Mouse (Mus musculus) megakaryocyte, embryonic 14.5 days (primary cell): ENCODE measurements at regions not wholly inside any gene's neighbourhood (a gene's known extent, or its start where the extent isn't known, plus 50 kb on each side); places are given as distances from the start of the nearest gene placed in this dataset.

Experiments used
- H3K27me3 ChIP-seq: replicated peaks from 2 replicates; pipeline ENCODE3; 2012; ENCODE audit warnings: inconsistent platforms
- H3K36me3 ChIP-seq: replicated peaks from 2 replicates; pipeline ENCODE3; 2012; ENCODE audit warnings: low read length, inconsistent platforms, mixed read lengths
- H3K4me1 ChIP-seq: 2 replicates; pipeline ENCODE4 v1.6.1; 2012; ENCODE audit warnings: inconsistent platforms
- H3K4me3 ChIP-seq: replicated peaks from 2 replicates; pipeline ENCODE3; 2012; ENCODE audit warnings: moderate library complexity, mild to moderate bottlenecking, inconsistent platforms
- H3K9me3 ChIP-seq: 2 replicates; pipeline ENCODE4 v1.6.1; 2012; ENCODE audit warnings: inconsistent platforms
- FLI1 ChIP-seq: IDR thresholded peaks from 2 replicates; pipeline ENCODE4 v1.6.1; 2012; ENCODE audit warnings: low read length, inconsistent platforms, mixed read lengths
- GATA1 ChIP-seq: IDR thresholded peaks from 3 replicates; pipeline ENCODE4 v1.6.1; 2012; ENCODE audit warnings: mixed read lengths, low read length, inconsistent platforms, borderline replicate concordance

DNA sequence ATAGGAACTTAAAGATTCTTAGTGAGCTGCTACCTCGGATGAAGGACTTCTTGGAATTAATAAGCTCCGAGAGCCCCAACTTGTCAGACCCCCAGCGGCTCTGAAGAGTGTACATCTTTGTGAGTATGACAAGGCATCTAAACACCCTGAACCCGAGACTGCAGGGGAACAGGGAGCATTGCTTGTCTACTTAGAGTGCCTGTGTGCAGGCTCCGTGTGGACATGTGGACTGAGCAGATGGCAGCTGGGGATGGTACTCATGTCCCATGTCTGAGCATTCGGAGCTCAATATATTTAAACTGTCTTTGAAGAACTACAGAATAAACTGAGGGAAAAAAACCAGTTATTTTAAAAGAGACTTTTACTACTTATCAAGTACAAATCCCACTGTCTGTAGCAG lies 189.1 kb downstream of the Rpl36a-ps1 start:
- Histone ChIP-seq H3K9me3 (0 out of 2 replicates have a peak, but pooled peaks cover 2% of the 10 kb centered on the region), H3K4me1 (no peaks in the 10 kb centered on the region), H3K4me3 (no peak overlapping the region), H3K36me3 (no peaks in the 10 kb centered on the region), H3K27me3 (no peaks in the 10 kb centered on the region)
- TF ChIP-seq GATA1 (no peak), FLI1 (no peak)

DNA sequence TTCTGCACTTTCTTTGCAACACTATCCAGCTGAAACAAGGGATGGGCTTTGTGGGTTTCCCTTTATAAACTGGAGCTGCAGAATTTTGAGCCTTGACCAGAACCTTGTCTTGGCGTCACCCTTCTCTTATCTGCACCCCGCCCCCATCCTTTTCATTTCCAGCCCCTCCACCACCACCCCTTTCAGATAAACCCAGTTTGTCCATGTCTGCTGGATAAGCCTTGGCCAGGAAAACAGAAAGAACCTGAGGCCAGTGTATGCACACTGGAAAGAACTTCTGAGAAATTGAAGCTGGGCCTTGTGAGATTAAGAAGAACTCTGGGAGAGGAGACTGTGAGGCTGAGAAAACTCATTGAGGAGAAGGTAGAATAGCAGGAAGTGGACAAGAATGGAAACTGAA lies 192.8 kb downstream of the Rpl36a-ps1 start:
- 0 out of 2 replicates have a peak, but pooled peaks cover 2% of the 10 kb centered on the region for H3K9me3 ChIP-seq
- no peaks in the 10 kb centered on the region for H3K4me1 ChIP-seq
- no peaks in the 10 kb centered on the region for H3K36me3 ChIP-seq
- no peaks in the 10 kb centered on the region for H3K27me3 ChIP-seq
- no peak overlapping the region for H3K4me3 ChIP-seq
- TF ChIP-seq FLI1 (no peak), GATA1 (no peak)

DNA sequence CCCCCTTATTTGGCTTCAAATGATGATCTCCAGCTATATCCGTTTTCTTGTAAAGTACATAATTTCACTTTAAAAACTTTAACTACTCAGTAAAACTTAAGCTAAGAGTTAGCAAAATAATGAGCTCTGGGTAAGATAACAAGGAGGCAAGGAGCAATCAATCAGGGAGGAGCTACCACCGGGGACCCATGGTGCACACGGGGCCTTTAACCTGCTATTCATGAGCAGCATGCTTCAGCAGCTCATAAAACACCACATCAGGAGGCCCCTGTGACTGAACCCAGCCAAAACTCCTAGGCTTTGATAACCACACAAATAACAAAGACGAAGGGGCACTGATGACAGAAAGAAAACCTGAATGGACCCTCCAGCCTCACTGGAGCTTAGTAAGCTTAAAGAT lies 202.1 kb downstream of the Rpl36a-ps1 start:
- Histone ChIP-seq H3K4me3 (no peak overlapping the region), H3K9me3 (0 out of 2 replicates have a peak, but pooled peaks cover 5% of the 10 kb centered on the region), H3K27me3 (no peaks in the 10 kb centered on the region), H3K4me1 (no peaks in the 10 kb centered on the region), H3K36me3 (no peaks in the 10 kb centered on the region)
- TF ChIP-seq FLI1 (no peak), GATA1 (no peak)

DNA sequence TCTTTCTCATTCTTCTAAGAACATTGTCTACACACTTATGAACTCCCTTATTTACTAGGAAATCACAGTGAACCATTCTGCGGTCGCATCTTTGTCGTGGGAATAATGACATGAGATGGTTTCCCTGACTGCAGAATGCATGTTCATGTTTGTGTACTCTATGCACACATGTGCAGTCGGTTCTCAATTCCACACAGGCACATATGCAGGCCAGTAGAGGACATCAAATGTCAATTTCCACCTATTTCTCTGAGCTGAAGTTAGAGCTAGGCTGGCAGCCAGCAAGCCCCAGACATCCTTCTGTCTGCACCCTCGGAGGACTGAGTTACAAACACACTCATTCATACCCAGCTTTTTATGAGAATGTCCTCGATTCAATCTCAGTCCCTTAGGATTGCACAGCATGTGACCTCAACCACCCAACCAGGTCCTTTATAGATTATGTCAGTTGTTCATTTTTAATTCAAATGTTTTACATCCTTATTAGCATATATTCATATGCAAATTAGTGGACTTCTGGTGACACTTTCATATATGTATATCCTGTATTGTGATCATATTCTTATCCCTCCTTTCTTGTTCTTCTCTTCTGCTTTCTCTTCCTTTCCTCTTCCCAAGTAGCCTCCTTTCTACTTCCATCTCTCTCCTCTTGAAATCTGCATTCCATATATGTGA lies 202.7 kb downstream of the Rpl36a-ps1 start:
- TF ChIP-seq GATA1: no peak
- TF ChIP-seq FLI1: no peak
- no peaks in the 10 kb centered on the region for H3K4me1 ChIP-seq
- 0 out of 2 replicates have a peak, but pooled peaks cover 5% of the 10 kb centered on the region for H3K9me3 ChIP-seq
- no peaks in the 10 kb centered on the region for H3K27me3 ChIP-seq
- no peak overlapping the region for H3K4me3 ChIP-seq
- H3K36me3 ChIP-seq: no peaks in the 10 kb centered on the region

DNA sequence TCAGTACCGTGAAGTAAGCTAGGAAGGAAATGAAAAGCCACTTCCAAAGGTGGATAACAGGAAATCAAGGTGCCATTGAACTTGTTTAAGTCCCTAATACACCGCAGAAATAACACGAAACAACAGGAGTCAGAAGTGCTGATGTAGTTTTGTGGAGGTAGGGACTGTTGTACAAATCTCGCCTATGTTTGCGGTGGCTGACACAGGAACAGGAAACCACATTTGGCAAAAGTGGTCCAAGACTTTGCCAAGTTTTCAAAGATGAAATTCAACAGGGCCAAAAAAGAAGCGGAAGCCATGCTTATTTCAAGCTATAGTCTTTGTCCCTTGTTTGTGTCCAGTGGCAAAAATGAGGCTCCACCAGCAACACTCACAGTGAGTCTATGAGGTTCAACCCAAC lies 204.3 kb downstream of the Rpl36a-ps1 start:
- no peaks in the 10 kb centered on the region for H3K27me3 ChIP-seq
- no peak overlapping the region for H3K4me3 ChIP-seq
- no peaks in the 10 kb centered on the region for H3K36me3 ChIP-seq
- TF ChIP-seq FLI1: no peak
- H3K9me3 ChIP-seq: 0 out of 2 replicates have a peak, but pooled peaks cover 5% of the 10 kb centered on the region
- no peaks in the 10 kb centered on the region for H3K4me1 ChIP-seq

DNA sequence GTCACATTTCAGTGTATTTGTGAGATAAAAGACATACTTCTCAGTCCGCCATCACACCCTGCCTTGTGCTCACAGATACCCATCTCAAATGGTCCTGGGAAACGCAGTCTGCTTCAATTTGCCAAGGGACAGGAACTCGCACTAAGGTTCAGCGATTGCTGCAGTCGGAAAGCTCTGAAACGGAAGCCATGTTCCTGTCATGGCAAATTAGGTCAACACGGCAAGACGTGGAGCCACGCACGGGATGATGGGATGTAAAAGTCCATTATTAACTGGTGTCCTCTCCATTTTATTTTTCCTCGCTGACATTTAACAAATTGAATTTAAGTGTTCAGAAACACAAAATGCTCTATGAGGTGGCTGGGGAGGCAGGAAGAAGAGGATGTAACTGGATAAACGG lies 212.4 kb downstream of the Rpl36a-ps1 start:
- TF ChIP-seq GATA1 (no peak), FLI1 (no peak)
- H3K4me3 ChIP-seq: no peak overlapping the region
- peaks cover 21% of the 10 kb centered on the region for H3K9me3 ChIP-seq
- no peaks in the 10 kb centered on the region for H3K27me3 ChIP-seq
- H3K36me3 ChIP-seq: no peaks in the 10 kb centered on the region
- H3K4me1 ChIP-seq: no peaks in the 10 kb centered on the region

DNA sequence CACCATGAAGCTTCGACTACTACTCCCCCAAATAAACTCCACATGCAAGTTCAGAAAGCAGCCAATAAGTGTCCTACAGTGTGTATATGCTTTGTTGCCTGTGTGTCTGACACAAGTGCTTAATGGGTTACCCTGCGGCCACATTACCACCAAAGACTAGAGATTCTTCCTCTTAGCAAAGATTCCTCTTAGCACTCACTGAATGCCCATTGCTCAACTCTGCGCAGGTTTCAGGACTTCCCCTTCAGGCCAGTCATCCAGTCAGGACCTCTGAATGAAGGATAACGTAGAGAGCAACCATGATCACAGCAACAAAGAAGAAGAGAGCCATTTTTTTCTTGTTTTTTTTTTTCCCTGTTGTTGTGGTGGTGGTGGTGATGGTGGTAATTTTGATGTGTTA lies 222.0 kb downstream of the Rpl36a-ps1 start:
- no peaks in the 10 kb centered on the region for H3K27me3 ChIP-seq
- peaks cover 5% of the 10 kb centered on the region for H3K9me3 ChIP-seq
- TF ChIP-seq FLI1 (no peak), GATA1 (no peak)
- H3K36me3 ChIP-seq: no peaks in the 10 kb centered on the region
- H3K4me1 ChIP-seq: no peaks in the 10 kb centered on the region
- no peak overlapping the region for H3K4me3 ChIP-seq

DNA sequence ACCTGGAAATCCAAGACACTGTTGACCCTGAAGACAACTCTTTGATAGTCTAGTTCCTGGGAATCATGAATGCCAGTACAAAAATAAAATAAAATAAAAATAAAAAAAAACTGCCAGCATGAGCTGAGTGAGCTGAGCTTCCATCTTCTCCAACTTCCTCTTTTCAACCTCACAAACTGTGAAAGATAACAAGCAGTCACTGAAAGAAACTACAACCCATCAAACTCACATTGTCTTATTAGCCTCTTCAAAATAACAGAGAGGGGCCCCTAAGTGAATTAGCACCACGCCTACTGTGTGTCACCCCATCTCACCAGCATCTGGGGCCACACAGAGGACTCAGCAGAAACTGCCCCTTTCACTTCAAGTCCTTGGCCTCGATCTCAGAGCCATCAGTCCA lies 225.3 kb downstream of the Rpl36a-ps1 start:
- no peak overlapping the region for H3K4me3 ChIP-seq
- no peaks in the 10 kb centered on the region for H3K36me3 ChIP-seq
- peaks cover 9% of the 10 kb centered on the region; the same call in 1 of the 2 replicates for H3K9me3 ChIP-seq
- TF ChIP-seq FLI1: no peak
- TF ChIP-seq GATA1: no peak
- no peaks in the 10 kb centered on the region for H3K4me1 ChIP-seq
- H3K27me3 ChIP-seq: no peaks in the 10 kb centered on the region

DNA sequence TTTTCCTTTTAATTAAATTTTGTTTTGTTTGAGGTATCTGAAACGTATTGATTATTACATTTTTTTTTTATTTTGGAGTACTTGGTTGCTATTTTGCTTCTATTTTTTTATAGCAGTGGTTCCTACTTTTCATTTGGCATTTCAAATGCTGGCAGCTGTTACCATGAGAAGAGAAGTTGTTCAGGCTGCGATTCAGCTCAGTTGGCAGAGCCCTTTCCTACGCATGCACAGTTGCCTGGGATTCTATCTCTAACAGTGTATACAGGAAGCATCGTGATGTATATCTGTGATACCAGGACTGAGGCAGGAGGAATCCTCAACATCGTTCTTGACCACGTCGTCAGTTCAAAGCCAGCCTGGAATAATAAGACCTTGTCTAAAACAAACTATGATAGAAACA lies 226.6 kb downstream of the Rpl36a-ps1 start:
- no peak for TF ChIP-seq FLI1
- TF ChIP-seq GATA1: no peak
- no peak overlapping the region for H3K4me3 ChIP-seq
- peaks cover 10% of the 10 kb centered on the region; the same call in 1 of the 2 replicates for H3K9me3 ChIP-seq
- no peaks in the 10 kb centered on the region for H3K4me1 ChIP-seq
- no peaks in the 10 kb centered on the region for H3K27me3 ChIP-seq
- no peaks in the 10 kb centered on the region for H3K36me3 ChIP-seq

DNA sequence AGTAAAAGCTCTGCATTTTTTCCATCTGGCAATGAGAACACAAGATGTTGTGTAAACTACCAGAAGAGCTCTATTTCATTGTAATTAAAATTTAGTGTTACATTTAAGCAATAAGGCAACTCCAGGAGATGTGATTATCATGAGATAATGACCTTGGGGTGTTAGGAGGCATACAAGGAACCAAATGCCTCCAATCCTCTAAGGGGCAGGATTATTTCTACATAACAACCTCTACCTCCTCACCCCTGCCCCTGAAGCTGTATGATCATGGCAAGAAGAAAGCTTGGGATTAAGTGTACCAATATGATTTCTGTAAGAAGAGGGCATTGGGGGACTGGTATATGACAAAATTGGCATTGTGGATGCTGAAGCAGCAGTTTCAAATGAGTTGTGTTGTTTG lies 228.8 kb downstream of the Rpl36a-ps1 start:
- no peak for TF ChIP-seq FLI1
- no peak for TF ChIP-seq GATA1
- Histone ChIP-seq H3K9me3 (peaks cover 8% of the 10 kb centered on the region; the same call in 1 of the 2 replicates), H3K4me3 (no peak overlapping the region), H3K36me3 (no peaks in the 10 kb centered on the region), H3K4me1 (no peaks in the 10 kb centered on the region), H3K27me3 (no peaks in the 10 kb centered on the region)

DNA sequence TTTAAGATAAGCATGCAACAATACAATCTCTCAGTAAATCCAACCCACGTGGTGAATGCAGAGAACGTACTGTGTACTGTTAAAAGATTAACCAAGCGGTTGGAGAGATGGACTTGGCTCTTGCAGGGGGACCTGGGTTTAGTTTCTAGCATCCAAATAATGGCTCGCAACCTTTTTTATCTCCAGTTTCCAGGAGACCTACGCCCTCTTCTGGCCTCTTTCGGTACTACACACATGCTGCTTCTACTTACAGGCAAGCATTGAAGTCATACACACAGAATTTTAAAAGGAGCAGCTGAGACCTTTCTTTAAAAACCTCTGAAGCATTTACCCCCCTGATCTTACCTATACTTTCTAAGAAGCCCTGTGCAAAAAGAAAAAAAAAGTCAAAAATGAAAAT lies 243.4 kb downstream of the Rpl36a-ps1 start:
- Histone ChIP-seq H3K27me3 (no peaks in the 10 kb centered on the region), H3K4me1 (no peaks in the 10 kb centered on the region), H3K9me3 (peaks cover 16% of the 10 kb centered on the region; the same call in 1 of the 2 replicates), H3K36me3 (no peaks in the 10 kb centered on the region), H3K4me3 (no peak overlapping the region)
- TF ChIP-seq FLI1 (no peak), GATA1 (no peak)
